Mouse (Mus musculus): ENCODE measurements around the gene Cdcp2. TPM values are rescaled to one million over a fixed set of nuclear protein-coding genes. Genes with fewer than 3 reads are reported as not detected.

The Cdcp2 gene
- polyA plus RNA-seq, 1 experiment: not detected

DNA sequence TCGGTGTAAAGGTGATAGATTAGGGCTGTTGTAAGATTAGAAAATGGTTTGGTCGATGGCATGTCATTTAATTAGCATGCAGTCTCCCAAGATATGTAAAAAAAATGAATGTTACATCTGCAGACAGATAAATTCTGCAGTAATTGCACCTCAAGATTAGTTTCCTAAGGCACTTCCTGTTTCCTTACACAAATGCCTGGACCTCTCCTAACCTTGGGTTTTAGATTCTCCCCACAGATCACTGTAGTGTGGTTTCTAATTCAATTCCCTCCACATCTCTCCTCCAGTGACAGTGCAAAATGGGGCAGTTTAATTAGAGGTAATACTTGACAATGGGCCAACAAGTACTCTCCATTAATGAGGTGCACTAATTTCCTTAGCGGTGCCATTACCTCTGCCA lies 33.5 kb upstream of the Cdcp2 start:
- no peak for TF ChIP-seq POLR2A (IDR thresholded peaks at IDR 0.05; ENCODE audit: insufficient read depth, low read depth, low read length)
- TF ChIP-seq CTCF (IDR thresholded peaks at IDR 0.05; ENCODE audit: insufficient read depth, low read depth, low read length): no peak
- WGBS: 75% methylated on average over 3 of the region's 3 CpGs

DNA sequence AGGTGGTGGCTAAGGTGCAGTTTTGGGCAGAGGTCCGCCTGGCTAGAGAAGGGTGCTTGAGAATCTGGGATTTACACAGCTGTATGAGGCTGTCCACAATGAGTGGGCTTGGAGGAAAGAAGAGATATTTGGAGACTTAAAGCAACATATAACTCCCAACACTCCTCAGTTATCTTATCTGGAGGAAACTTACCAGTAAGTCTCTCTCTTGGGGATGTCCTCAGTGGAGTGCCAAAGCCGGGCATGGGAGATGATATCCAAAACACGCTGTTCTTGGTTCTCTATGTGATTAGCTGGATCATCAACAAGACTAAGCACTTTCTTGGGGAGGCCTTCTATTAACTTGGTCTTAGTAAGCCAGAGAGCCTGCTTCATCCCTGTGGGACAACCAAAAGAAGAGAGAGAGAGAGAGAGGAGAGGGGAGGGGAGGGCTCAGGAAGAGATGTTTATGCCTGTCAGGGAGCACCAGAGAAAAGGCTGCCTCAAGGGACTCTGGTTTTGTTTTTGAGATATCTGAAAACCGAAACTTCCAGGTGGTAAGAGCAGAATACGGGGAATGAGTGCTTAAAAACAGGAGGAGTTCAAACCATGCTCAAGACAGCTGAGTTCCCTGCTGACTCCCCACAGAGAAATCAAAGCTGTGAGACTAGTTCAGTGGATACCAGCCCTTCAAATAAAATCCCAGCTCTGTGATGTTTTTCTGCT lies 32.1 kb upstream of the Cdcp2 start:
- no peak overlapping the region for H3K27ac ChIP-seq (ENCODE audit: insufficient read depth, low read depth, low read length)
- TF ChIP-seq CTCF (IDR thresholded peaks at IDR 0.05; ENCODE audit: insufficient read depth, low read depth, low read length) (no peak), POLR2A (IDR thresholded peaks at IDR 0.05; ENCODE audit: insufficient read depth, low read depth, low read length) (no peak)
- H3K4me1 ChIP-seq (ENCODE audit: control insufficient read depth, insufficient read depth, low read length): peaks cover 4% of the 10 kb centered on the region
- WGBS: 93% methylated on average over 5 of the region's 5 CpGs
- no peak overlapping the region for H3K4me3 ChIP-seq (ENCODE audit: insufficient read depth, low read depth, low read length)

More for the DNA sequence above, 33.5 kb upstream of the Cdcp2 start:
- no peak overlapping the region for H3K4me3 ChIP-seq (ENCODE audit: insufficient read depth, low read depth, low read length)
- H3K4me1 ChIP-seq (ENCODE audit: control insufficient read depth, insufficient read depth, low read length): peaks cover 4% of the 10 kb centered on the region
- H3K27ac ChIP-seq (ENCODE audit: insufficient read depth, low read depth, low read length): no peak overlapping the region

DNA sequence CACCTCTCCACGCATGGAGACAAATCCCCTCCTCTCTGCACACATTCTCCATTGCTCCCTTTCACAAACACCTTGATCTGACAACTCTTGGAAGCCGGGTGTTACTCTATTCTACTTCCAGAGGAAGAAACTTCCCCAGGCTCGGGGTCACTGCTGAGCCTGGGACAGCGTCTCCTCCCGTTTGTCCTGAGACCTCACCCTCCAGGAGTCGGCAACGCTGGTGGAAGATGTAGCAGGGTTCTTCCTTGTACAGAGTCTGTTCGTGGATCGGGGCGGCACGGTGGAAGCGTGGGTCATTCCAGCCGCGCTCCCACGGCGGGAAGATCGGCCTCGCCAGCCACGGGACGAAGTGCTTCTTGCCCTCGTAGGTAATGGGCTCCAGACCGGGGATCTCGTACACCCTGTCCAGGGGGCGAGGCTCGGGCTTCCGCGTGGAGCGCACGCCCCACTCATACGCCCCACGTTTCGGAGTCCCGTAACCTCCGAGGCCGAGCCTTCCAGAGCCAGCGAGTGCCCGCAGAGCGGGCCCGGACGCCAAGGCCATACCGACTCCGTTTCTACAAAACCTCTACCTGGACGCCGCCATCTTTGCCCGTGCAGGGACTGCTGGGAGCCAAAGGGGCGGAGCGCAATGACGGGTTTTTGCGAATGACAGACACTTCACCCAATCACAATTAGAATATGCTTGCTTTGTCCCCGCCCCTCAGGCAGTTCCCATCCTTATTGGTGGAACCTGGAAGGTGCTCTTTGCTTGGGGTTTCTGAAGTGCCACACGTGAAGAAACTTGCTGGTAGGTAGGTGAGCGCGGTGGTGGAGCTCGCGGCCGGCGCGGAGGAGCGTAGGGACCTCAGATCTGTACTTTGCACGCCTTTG lies 30.2 kb upstream of the Cdcp2 start, which contains the start of the genes Mrpl37 and Cyb5rl:
Gene Mrpl37 (minus strand): TSS at position 617 of the 873 bp plus-strand sequence.
Gene Cyb5rl (plus strand): TSS at position 737 of the 873 bp plus-strand sequence.
- no peak within 1 kb of the TSS; the same call in 1 of the 2 replicates for H3K27ac ChIP-seq (ENCODE audit: insufficient read depth, low read depth, low read length)
- H3K4me1 ChIP-seq (ENCODE audit: control insufficient read depth, insufficient read depth, low read length): peaks cover 4% of the 10 kb centered on the region
- TF ChIP-seq POLR2A (IDR thresholded peaks at IDR 0.05; ENCODE audit: insufficient read depth, low read depth, low read length): peak; percentile 59
- TF ChIP-seq CTCF (IDR thresholded peaks at IDR 0.05; ENCODE audit: insufficient read depth, low read depth, low read length): no peak
- peak within 1 kb of the TSS; percentile 85 for H3K4me3 ChIP-seq (ENCODE audit: insufficient read depth, low read depth, low read length)
- WGBS: under 1% methylated on average over 60 of the region's 60 CpGs

DNA sequence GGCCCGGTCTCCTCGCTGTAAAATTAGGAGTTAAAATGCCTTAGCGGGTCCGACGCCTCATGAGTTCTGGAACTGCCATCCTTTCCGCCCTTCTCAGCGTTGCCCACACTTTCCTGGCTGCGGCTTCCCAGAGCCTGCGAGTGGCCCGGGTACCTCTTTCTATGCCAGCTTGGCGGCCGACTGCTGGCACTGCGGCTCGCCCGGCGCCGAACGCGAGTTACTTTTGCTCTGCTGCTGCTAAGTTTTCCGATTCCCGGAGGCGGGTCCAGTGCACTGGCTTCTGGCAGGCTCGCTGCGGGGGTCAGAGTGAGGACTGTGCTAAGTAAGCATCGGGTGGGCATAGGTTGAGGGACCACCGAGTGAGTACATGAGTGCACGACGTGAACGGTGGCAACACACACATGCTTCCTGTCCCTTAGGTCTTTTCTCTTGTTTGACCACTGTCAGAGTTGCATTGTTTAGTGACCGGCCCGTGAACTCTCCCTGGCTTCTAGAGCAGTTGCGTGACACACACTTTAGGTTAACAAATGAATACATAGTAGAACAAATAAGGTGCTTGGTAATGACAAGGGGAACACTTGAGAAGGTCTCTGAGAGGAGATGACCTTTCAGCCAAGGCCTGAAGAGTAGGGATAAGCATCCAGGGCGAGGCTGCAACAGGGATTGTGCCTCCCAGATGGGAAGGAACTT lies 29.4 kb upstream of the Cdcp2 start:
- Histone ChIP-seq H3K4me1 (ENCODE audit: control insufficient read depth, insufficient read depth, low read length) (peaks cover 4% of the 10 kb centered on the region), H3K27ac (ENCODE audit: insufficient read depth, low read depth, low read length) (no peak overlapping the region; the same call in 1 of the 2 replicates), H3K4me3 (ENCODE audit: insufficient read depth, low read depth, low read length) (peak overlapping the region; percentile 67)
- WGBS: 4% methylated on average over 33 of the region's 33 CpGs
- no peak for TF ChIP-seq POLR2A (IDR thresholded peaks at IDR 0.05; ENCODE audit: insufficient read depth, low read depth, low read length)
- TF ChIP-seq CTCF (IDR thresholded peaks at IDR 0.05; ENCODE audit: insufficient read depth, low read depth, low read length): no peak

DNA sequence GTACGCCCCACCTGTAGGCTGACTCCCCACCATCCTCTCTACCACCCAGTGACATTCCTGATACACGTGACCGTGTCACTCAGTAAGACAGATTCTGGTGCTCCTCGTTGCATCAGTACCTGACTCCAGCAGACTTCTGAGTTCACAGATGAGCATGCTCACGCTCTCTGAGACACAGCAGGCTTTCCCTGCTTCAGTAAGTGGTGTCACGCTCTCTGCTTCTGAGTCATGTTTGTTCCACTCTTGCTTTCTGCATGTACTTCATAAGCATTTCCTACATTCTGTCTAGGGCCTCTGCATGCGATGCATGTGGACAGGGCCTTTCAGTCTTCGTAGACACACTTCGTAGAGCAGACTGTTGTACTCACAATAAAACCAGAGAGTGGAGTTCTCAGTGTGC lies 24.3 kb upstream of the Cdcp2 start:
- Histone ChIP-seq H3K4me1 (ENCODE audit: control insufficient read depth, insufficient read depth, low read length) (peaks cover 11% of the 10 kb centered on the region; the same call in 1 of the 2 replicates), H3K27ac (ENCODE audit: insufficient read depth, low read depth, low read length) (no peak overlapping the region), H3K4me3 (ENCODE audit: insufficient read depth, low read depth, low read length) (no peak overlapping the region)
- WGBS: 89% methylated on average over 9 of the region's 9 CpGs
- TF ChIP-seq CTCF (IDR thresholded peaks at IDR 0.05; ENCODE audit: insufficient read depth, low read depth, low read length) (no peak), POLR2A (IDR thresholded peaks at IDR 0.05; ENCODE audit: insufficient read depth, low read depth, low read length) (no peak)

DNA sequence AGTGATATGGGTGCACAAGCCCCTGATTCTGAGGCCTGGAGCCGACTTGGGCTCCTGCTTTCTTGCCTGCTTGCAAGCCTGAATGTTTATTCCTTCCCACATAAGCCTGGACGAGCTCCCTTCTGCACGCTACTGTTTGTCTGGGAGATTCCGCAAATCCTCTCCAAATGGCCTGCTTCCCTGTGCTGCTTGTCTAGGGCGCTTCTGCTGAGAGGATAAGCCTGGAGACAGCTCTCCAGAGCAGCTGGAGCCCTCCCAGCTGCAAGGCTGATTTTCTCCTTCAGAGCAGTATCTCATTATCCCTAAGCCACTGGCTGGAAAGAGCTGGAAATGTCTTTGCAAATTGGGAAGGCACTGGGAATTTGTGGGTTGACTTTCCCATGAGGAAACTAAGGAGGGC lies 21.2 kb upstream of the Cdcp2 start:
- Histone ChIP-seq H3K27ac (ENCODE audit: insufficient read depth, low read depth, low read length) (peak overlapping the region; percentile 2; the same call in 1 of the 2 replicates), H3K4me1 (ENCODE audit: control insufficient read depth, insufficient read depth, low read length) (peaks cover 11% of the 10 kb centered on the region; the same call in 1 of the 2 replicates), H3K4me3 (ENCODE audit: insufficient read depth, low read depth, low read length) (no peak overlapping the region)
- TF ChIP-seq POLR2A (IDR thresholded peaks at IDR 0.05; ENCODE audit: insufficient read depth, low read depth, low read length) (no peak), CTCF (IDR thresholded peaks at IDR 0.05; ENCODE audit: insufficient read depth, low read depth, low read length) (no peak)
- 41% methylated on average over 5 of the region's 5 CpGs for WGBS

DNA sequence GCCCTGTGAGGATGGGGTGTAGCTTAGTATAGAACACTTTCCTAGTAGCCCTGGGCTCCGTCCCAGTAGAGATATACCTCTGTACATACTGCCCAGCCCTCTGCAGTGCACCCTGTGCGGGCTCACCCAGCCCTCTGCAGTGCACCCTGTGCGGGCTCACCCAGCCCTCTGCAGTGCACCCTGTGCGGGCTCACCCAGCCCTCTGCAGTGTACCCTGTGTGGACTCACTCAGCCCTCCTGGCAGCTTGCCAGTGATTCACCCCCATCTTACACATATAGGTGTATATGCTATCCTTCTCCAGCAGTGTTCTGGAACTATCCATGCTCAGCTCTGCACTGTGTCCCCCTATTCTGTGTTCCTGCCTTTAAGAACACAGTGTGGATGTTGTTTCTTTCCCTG lies 17.8 kb upstream of the Cdcp2 start:
- no peak overlapping the region for H3K4me3 ChIP-seq (ENCODE audit: insufficient read depth, low read depth, low read length)
- H3K4me1 ChIP-seq (ENCODE audit: control insufficient read depth, insufficient read depth, low read length): peaks cover 26% of the 10 kb centered on the region
- WGBS: 96% methylated on average over 4 of the region's 4 CpGs
- no peak for TF ChIP-seq CTCF (IDR thresholded peaks at IDR 0.05; ENCODE audit: insufficient read depth, low read depth, low read length)
- no peak overlapping the region for H3K27ac ChIP-seq (ENCODE audit: insufficient read depth, low read depth, low read length)

DNA sequence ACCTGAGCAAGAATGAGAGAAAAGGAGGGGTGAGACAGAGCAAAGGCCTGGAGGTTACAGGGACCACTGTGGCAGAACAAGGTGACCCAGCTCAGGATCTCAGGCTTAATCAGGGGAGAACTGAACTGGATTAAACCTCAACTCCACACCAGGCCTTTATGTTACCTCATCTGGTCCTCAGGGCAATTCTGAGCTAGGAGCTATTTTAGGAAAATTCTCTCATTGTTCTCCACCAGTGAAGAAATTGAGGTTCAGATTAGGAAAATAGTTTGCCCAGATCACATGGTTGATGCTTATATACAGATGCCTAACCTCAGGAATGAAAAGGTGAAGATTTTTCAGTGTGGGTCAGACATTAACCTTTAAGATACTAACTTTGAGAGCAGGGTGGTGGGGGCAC lies 17.0 kb upstream of the Cdcp2 start:
- peaks cover 33% of the 10 kb centered on the region for H3K4me1 ChIP-seq (ENCODE audit: control insufficient read depth, insufficient read depth, low read length)
- no peak overlapping the region for H3K27ac ChIP-seq (ENCODE audit: insufficient read depth, low read depth, low read length)
- TF ChIP-seq CTCF (IDR thresholded peaks at IDR 0.05; ENCODE audit: insufficient read depth, low read depth, low read length): no peak
- no peak for TF ChIP-seq POLR2A (IDR thresholded peaks at IDR 0.05; ENCODE audit: insufficient read depth, low read depth, low read length)
- no peak overlapping the region for H3K4me3 ChIP-seq (ENCODE audit: insufficient read depth, low read depth, low read length)
